Mouse (Mus musculus) heart, postnatal 0 days (tissue): ENCODE measurements around the gene Dus3l.

Experiments used
- CTCF ChIP-seq: IDR thresholded peaks from 2 replicates; pipeline ENCODE4 v1.5.1; 2016; ENCODE audit warnings: antibody characterized with exemption, control low read depth, low read depth
- EP300 ChIP-seq: IDR thresholded peaks from 2 replicates; pipeline ENCODE4 v1.6.1; 2016; ENCODE audit warnings: antibody characterized with exemption, low read depth

DNA sequence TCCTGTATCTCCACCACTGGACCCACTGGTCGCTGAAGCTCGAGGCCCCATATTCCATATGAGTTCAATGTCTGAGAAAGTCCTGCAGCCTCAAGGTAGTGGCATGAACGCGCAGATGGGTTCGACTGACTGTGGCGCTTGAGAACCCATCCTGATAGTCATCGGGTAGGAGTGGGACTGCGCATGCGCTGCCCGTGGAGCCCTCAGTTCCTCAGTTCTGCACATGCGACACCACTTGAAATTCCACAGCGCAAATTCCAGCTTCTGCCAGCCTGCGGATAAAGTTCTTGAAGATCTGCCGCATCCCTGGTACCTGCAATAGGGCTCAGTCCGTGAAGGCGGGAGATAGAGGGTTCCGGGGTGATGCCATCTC lies 23.8 kb upstream of the Dus3l start:
- TF ChIP-seq CTCF = no peak
- TF ChIP-seq EP300 = no peak
